Mouse (Mus musculus): ENCODE results near the gene Galnt16. TPM values are rescaled to one million over a fixed set of nuclear protein-coding genes. Genes with fewer than 3 reads are reported as not detected.
A peak's percentile ranks its signal among the peaks of the same experiment; 100 is the strongest.

Galnt16 gene
- polyA plus RNA-seq, 1 experiment from 2014 or later = 6.3 TPM

GRCm38 (mm10) chr12:80554312-80554711 is 36.2 kb downstream of the Galnt16 start:
- H3K9ac ChIP-seq (ENCODE audit: low read length) = no peak overlapping the region
- DNase-seq (ENCODE audit: low spot score) (no peak), ATAC-seq (ENCODE audit: low FRiP score, low TSS enrichment) (no peak)
- no peaks in the 10 kb centered on the region for H3K27me3 ChIP-seq (ENCODE audit: control insufficient read depth, insufficient read depth, low read length)
- H3K36me3 ChIP-seq (ENCODE audit: control insufficient read depth, insufficient read depth, low read length) = no peaks in the 10 kb centered on the region
- no peak for TF ChIP-seq EP300 (optimal IDR thresholded peaks at IDR 0.05)
- H3K4me3 ChIP-seq (ENCODE audit: low read depth, low read length) = no peak overlapping the region
- H3K4me2 ChIP-seq (replicated peaks; ENCODE audit: low read depth) = no peak overlapping the region
- no peak overlapping the region for H3K27ac ChIP-seq (replicated peaks)
- H3K9me3 ChIP-seq (ENCODE audit: control insufficient read depth, low read length) = no peaks in the 10 kb centered on the region
- whole genome bisulfite sequencing = 70% methylated on average over 6 of the region's 6 CpGs
- no peaks in the 10 kb centered on the region for H3K4me1 ChIP-seq (replicated peaks; ENCODE audit: control insufficient read depth, insufficient read depth)

DNA sequence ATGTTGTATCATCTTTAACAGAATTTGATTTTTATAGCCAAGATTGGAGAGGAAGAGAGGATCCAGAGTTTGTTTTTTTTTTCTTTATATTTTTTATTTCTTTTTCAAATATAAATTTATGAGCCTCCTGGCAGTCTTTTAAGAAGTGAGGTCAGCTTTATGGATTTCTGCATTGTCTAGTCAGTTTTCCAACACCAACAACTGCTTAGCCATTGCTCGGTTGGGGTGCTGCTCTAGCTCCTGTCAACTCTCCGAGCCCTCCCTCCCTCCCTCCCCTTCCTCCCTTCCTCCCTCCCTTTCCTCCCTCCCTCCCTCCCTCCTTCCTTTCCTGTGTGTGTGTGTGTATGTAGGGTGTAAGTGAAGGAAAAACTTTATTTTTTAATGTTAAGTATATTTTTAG is 43.8 kb downstream of the Galnt16 start:
- no peak for DNase-seq (ENCODE audit: low spot score)
- 2% methylated on average over 2 of the region's 2 CpGs for WGBS
- Histone ChIP-seq H3K4me3 (ENCODE audit: low read depth, low read length) (no peak overlapping the region), H3K4me1 (replicated peaks; ENCODE audit: control insufficient read depth, insufficient read depth) (0 out of 2 replicates have a peak, but pooled peaks cover 1% of the 10 kb centered on the region), H3K36me3 (ENCODE audit: control insufficient read depth, insufficient read depth, low read length) (no peaks in the 10 kb centered on the region), H3K4me2 (replicated peaks; ENCODE audit: low read depth) (no peak overlapping the region), H3K9me3 (ENCODE audit: control insufficient read depth, low read length) (no peaks in the 10 kb centered on the region), H3K9ac (ENCODE audit: low read length) (no peak overlapping the region), H3K27me3 (ENCODE audit: control insufficient read depth, insufficient read depth, low read length) (no peaks in the 10 kb centered on the region), H3K27ac (replicated peaks) (no peak overlapping the region)
- TF ChIP-seq CTCF (IDR thresholded peaks at IDR 0.05; ENCODE audit: low read depth) (no peak), EP300 (optimal IDR thresholded peaks at IDR 0.05) (no peak)
- no peak for ATAC-seq (ENCODE audit: low FRiP score, low TSS enrichment)

- ATAC-seq (ENCODE audit: low FRiP score, low TSS enrichment) = no peak
- Histone ChIP-seq H3K4me1 (replicated peaks; ENCODE audit: control insufficient read depth, insufficient read depth) (0 out of 2 replicates have a peak, but pooled peaks cover 6% of the 10 kb centered on the region), H3K4me2 (replicated peaks; ENCODE audit: low read depth) (no peak overlapping the region), H3K9me3 (ENCODE audit: control insufficient read depth, low read length) (no peaks in the 10 kb centered on the region), H3K27ac (replicated peaks) (no peak overlapping the region), H3K36me3 (ENCODE audit: control insufficient read depth, insufficient read depth, low read length) (no peaks in the 10 kb centered on the region), H3K9ac (ENCODE audit: low read length) (no peak overlapping the region), H3K27me3 (ENCODE audit: control insufficient read depth, insufficient read depth, low read length) (no peaks in the 10 kb centered on the region), H3K4me3 (ENCODE audit: low read depth, low read length) (no peak overlapping the region)
- TF ChIP-seq EP300 (optimal IDR thresholded peaks at IDR 0.05) (no peak), CTCF (IDR thresholded peaks at IDR 0.05; ENCODE audit: low read depth) (no peak)
- DNase-seq (ENCODE audit: low spot score) = peak; percentile 39
- 39% methylated on average over 5 of the region's 5 CpGs for WGBS
Observed at GRCm38 (mm10) chr12:80562793-80563192, 44.7 kb downstream of the Galnt16 start.

DNA sequence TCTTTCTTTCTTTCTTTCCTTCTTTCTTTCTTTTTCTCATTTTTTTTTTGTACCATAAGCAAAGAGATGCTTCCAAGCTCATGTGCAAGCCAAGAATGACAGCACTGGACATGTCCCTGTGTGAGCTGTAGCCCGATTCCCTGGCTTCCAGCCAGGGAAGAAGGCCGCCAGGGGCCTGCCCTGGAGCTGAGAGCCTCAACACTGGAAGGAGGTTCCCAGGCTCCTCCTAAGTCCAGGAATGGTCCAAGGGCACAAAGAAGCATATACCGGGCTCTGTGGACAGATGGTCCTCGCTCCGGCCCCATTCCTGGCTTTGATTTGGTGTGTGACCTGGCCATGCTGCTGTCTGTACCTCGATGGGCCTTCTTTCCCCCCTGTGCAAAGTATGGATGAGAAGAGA is 46.9 kb downstream of the Galnt16 start:
- no peak overlapping the region for H3K4me2 ChIP-seq (replicated peaks; ENCODE audit: low read depth)
- H3K4me3 ChIP-seq (ENCODE audit: low read depth, low read length) = no peak overlapping the region
- no peaks in the 10 kb centered on the region for H3K9me3 ChIP-seq (ENCODE audit: control insufficient read depth, low read length)
- H3K4me1 ChIP-seq (replicated peaks; ENCODE audit: control insufficient read depth, insufficient read depth) = 0 out of 2 replicates have a peak, but pooled peaks cover 6% of the 10 kb centered on the region
- no peak overlapping the region for H3K27ac ChIP-seq (replicated peaks)
- H3K27me3 ChIP-seq (ENCODE audit: control insufficient read depth, insufficient read depth, low read length) = no peaks in the 10 kb centered on the region
- DNase-seq (ENCODE audit: low spot score) (no peak), ATAC-seq (ENCODE audit: low FRiP score, low TSS enrichment) (0 out of 2 replicates have a peak, but pooled peaks have one; percentile 32)
- no peaks in the 10 kb centered on the region for H3K36me3 ChIP-seq (ENCODE audit: control insufficient read depth, insufficient read depth, low read length)
- no peak overlapping the region for H3K9ac ChIP-seq (ENCODE audit: low read length)
- TF ChIP-seq CTCF (IDR thresholded peaks at IDR 0.05; ENCODE audit: low read depth) (no peak), EP300 (optimal IDR thresholded peaks at IDR 0.05) (no peak)
- 61% methylated on average over 6 of the region's 6 CpGs for WGBS

GRCm38 (mm10) chr12:80565793-80566192 is 47.7 kb downstream of the Galnt16 start:
- Histone ChIP-seq H3K9ac (ENCODE audit: low read length) (no peak overlapping the region), H3K4me3 (ENCODE audit: low read depth, low read length) (no peak overlapping the region), H3K9me3 (ENCODE audit: control insufficient read depth, low read length) (no peaks in the 10 kb centered on the region), H3K27me3 (ENCODE audit: control insufficient read depth, insufficient read depth, low read length) (no peaks in the 10 kb centered on the region), H3K27ac (replicated peaks) (no peak overlapping the region), H3K4me1 (replicated peaks; ENCODE audit: control insufficient read depth, insufficient read depth) (0 out of 2 replicates have a peak, but pooled peaks cover 6% of the 10 kb centered on the region), H3K36me3 (ENCODE audit: control insufficient read depth, insufficient read depth, low read length) (no peaks in the 10 kb centered on the region), H3K4me2 (replicated peaks; ENCODE audit: low read depth) (no peak overlapping the region)
- TF ChIP-seq CTCF (IDR thresholded peaks at IDR 0.05; ENCODE audit: low read depth) = no peak
- no peak for TF ChIP-seq EP300 (optimal IDR thresholded peaks at IDR 0.05)
- 80% methylated on average over 2 of the region's 2 CpGs for WGBS
- ATAC-seq (ENCODE audit: low FRiP score, low TSS enrichment) (no peak), DNase-seq (ENCODE audit: low spot score) (no peak)

DNA sequence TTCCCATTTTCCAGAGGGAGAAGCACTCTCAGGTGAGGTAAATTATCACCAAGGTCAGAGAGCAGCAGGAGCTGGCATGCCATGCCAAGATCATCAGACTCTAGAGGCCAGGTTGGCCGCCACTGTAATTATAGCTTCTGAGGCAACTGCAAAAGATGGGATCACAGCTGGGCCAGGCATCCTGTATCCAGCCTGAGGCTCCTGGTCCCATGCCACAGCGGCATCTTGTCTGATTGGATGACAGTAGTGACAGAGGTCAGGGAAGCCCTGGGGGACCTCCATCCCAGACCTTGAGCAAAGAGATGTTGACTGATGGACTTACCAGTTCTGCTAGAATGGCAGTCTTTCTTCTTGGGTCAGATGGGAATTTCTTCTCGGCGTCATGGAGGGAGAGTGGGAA is 48.4 kb downstream of the Galnt16 start:
- no peaks in the 10 kb centered on the region for H3K36me3 ChIP-seq (ENCODE audit: control insufficient read depth, insufficient read depth, low read length)
- TF ChIP-seq EP300 (optimal IDR thresholded peaks at IDR 0.05) (no peak), CTCF (IDR thresholded peaks at IDR 0.05; ENCODE audit: low read depth) (no peak)
- no peaks in the 10 kb centered on the region for H3K27me3 ChIP-seq (ENCODE audit: control insufficient read depth, insufficient read depth, low read length)
- no peak overlapping the region for H3K4me2 ChIP-seq (replicated peaks; ENCODE audit: low read depth)
- H3K27ac ChIP-seq (replicated peaks) = 0 out of 2 replicates have a peak overlapping the region, but pooled peaks have one; percentile 13
- 48% methylated on average over 4 of the region's 4 CpGs for WGBS
- DNase-seq (ENCODE audit: low spot score) = no peak
- H3K9me3 ChIP-seq (ENCODE audit: control insufficient read depth, low read length) = no peaks in the 10 kb centered on the region
- H3K4me3 ChIP-seq (ENCODE audit: low read depth, low read length) = no peak overlapping the region
- H3K9ac ChIP-seq (ENCODE audit: low read length) = no peak overlapping the region
- no peak for ATAC-seq (ENCODE audit: low FRiP score, low TSS enrichment)
- 0 out of 2 replicates have a peak, but pooled peaks cover 6% of the 10 kb centered on the region for H3K4me1 ChIP-seq (replicated peaks; ENCODE audit: control insufficient read depth, insufficient read depth)

All from stomach, postnatal 0 days (tissue).